Mouse (Mus musculus) heart, embryonic 10.5 days (tissue): Measurements from ENCODE around the gene Egf. TPM values are rescaled to one million over a fixed set of nuclear protein-coding genes. Genes with fewer than 3 reads are reported as not detected.

Source experiments
- DNase-seq: peaks from one replicate; pipeline ENCODE4 v3.0.0-alpha.2; 2017; ENCODE audit warnings: low spot score
- H3K27ac ChIP-seq: fragments of 300-500 bp; sonication (generic); 2 replicates; pipeline ENCODE4 v1.5.1; 2016; ENCODE audit warnings: mild to moderate bottlenecking
- H3K27me3 ChIP-seq: fragments of 300-500 bp; sonication (generic); 2 replicates; pipeline ENCODE4 v1.6.1; 2016; ENCODE audit warnings: mild to moderate bottlenecking; ENCODE audit not compliant: poor library complexity, insufficient read depth, severe bottlenecking
- H3K36me3 ChIP-seq: fragments of 300-500 bp; sonication (generic); 2 replicates; pipeline ENCODE4 v1.6.1; 2016; ENCODE audit warnings: mild to moderate bottlenecking, moderate library complexity
- H3K4me1 ChIP-seq: fragments of 300-500 bp; sonication (generic); 2 replicates; pipeline ENCODE4 v1.6.1; 2016; ENCODE audit warnings: mild to moderate bottlenecking
- H3K4me3 ChIP-seq: fragments of 300-500 bp; sonication (generic); 2 replicates; pipeline ENCODE4 v1.5.1; 2016; ENCODE audit warnings: mild to moderate bottlenecking, moderate library complexity
- H3K9me3 ChIP-seq: fragments of 300-500 bp; sonication (generic); 2 replicates; pipeline ENCODE4 v1.6.1; 2016; ENCODE audit warnings: mild to moderate bottlenecking, moderate library complexity
- WGBS: fragments of 180-500 bp; shearing (Covaris S2); methylation state at CpG from one replicate; pipeline ENCODE4 v1.1.7; 2016; 5-methylcytosine and 5-hydroxymethylcytosine counted together
- polyA plus RNA-seq: library from polyadenylated mRNA; unstranded; fragments of >200 nt; fragmentation: Nextera tagmentation; extraction: Ambion mirVana; gene quantifications from 2 replicates; pipeline ENCODE4 v1.2.1, GENCODE M21; 2016

The Egf gene
- polyA plus RNA-seq, 1 experiment from 2014 or later: 1.3 TPM

DNA sequence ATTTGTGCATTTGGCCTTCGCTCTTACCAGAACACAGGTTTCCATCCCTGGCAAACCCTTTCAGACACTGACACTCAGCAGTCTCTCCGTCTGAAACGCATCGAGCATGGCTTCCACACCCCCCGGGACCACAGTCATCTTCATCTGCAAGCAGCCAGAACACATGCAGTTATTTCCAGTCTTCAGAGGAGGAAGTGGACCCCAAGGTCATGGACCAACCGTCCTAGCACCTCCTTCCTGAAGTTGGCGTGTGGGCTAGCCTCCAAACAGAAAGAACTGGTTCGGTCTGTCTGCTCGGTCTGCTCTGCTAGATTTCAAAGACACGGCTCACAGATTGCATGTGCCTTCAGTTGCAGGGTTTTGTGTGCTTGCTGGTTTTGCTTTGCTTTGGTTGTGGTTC lies 57.4 kb downstream of the Egf start:
- Histone ChIP-seq H3K27ac (no peak overlapping the region), H3K4me1 (no peaks in the 10 kb centered on the region; the same call in 1 of the 2 replicates), H3K36me3 (no peaks in the 10 kb centered on the region; the same call in 1 of the 2 replicates), H3K9me3 (no peaks in the 10 kb centered on the region), H3K4me3 (no peak overlapping the region), H3K27me3 (no peaks in the 10 kb centered on the region)
- 84% methylated on average over 10 of the region's 10 CpGs for WGBS
- DNase-seq: no peak

DNA sequence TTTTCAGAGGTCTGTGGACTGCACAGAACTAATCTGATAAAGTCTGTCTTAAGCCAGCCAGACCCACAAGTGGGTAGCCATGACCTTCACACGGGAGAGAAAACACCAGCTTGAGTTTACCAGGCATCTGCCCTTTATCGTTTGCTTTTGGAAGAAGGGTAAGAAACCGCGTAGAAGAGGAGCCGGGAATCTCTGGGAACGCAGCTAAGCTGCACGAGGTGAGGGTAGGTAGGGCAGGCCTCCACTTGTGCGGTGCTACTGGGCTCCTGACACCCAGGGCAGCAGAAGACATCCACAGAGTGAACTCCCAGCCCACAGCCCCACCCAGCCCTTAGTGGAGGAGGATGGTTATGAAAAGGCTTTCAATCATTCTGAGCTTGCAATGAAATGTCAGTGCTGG lies 59.2 kb downstream of the Egf start:
- WGBS: 87% methylated on average over 8 of the region's 8 CpGs
- H3K27ac ChIP-seq: no peak overlapping the region
- H3K27me3 ChIP-seq: no peaks in the 10 kb centered on the region

GRCm38 (mm10) chr3:129693581-129693980 lies 61.5 kb downstream of the Egf start:
- H3K27ac ChIP-seq: no peak overlapping the region
- no peaks in the 10 kb centered on the region; the same call in 1 of the 2 replicates for H3K36me3 ChIP-seq
- no peak for DNase-seq
- no peaks in the 10 kb centered on the region for H3K9me3 ChIP-seq
- WGBS: 77% methylated on average over 4 of the region's 4 CpGs
- no peaks in the 10 kb centered on the region; the same call in 1 of the 2 replicates for H3K4me1 ChIP-seq
- H3K27me3 ChIP-seq: no peaks in the 10 kb centered on the region
- H3K4me3 ChIP-seq: no peak overlapping the region

More for the DNA sequence above, 59.2 kb downstream of the Egf start:
- H3K4me3 ChIP-seq: no peak overlapping the region
- no peaks in the 10 kb centered on the region; the same call in 1 of the 2 replicates for H3K4me1 ChIP-seq
- DNase-seq: no peak
- H3K9me3 ChIP-seq: no peaks in the 10 kb centered on the region
- no peaks in the 10 kb centered on the region; the same call in 1 of the 2 replicates for H3K36me3 ChIP-seq

GRCm38 (mm10) chr3:129692816-129693215 lies 62.3 kb downstream of the Egf start:
- Histone ChIP-seq H3K27me3 (no peaks in the 10 kb centered on the region), H3K4me3 (no peak overlapping the region), H3K9me3 (no peaks in the 10 kb centered on the region), H3K27ac (no peak overlapping the region), H3K4me1 (no peaks in the 10 kb centered on the region; the same call in 1 of the 2 replicates), H3K36me3 (no peaks in the 10 kb centered on the region; the same call in 1 of the 2 replicates)
- 56% methylated on average over 16 of the region's 16 CpGs for WGBS
- no peak for DNase-seq

GRCm38 (mm10) chr3:129687429-129687828 lies 67.7 kb downstream of the Egf start:
- no peak for DNase-seq
- Histone ChIP-seq H3K4me1 (0 out of 2 replicates have a peak, but pooled peaks cover under 1% of the 10 kb centered on the region), H3K9me3 (no peaks in the 10 kb centered on the region), H3K27ac (no peak overlapping the region), H3K4me3 (no peak overlapping the region), H3K27me3 (no peaks in the 10 kb centered on the region), H3K36me3 (no peaks in the 10 kb centered on the region)
- WGBS: 69% methylated on average over 5 of the region's 5 CpGs

DNA sequence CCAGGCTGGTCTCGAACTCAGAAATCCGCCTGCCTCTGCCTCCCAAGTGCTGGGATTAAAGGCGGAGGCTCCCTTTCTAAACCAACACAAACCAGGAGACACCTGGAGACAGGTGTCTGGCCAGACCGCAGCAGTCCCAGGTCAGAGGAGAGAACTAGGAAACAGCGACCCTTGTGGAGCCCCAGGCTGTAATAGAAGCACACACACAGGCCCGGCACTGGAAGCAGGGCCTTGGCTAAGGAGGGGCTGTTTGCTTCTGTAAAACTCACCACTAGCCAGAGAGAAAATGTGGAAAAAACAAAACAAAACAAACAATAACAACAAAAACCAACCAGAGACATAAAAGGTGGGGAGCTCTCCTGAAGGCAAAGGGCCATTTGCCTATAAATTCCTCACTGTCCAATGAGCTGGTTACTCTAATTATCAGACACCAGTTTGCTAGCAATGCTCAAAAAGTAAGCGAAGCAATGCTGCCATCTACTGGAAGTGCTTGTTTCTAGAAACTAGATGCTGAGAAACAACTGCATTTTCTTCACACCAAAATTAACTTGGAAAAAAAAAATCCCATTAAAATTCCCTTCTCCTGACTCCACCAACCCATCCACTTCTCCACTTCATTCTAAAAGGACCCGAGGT lies 68.3 kb downstream of the Egf start:
- Histone ChIP-seq H3K4me3 (no peak overlapping the region), H3K4me1 (peaks cover 5% of the 10 kb centered on the region; the same call in 1 of the 2 replicates), H3K27me3 (no peaks in the 10 kb centered on the region), H3K9me3 (no peaks in the 10 kb centered on the region), H3K27ac (no peak overlapping the region), H3K36me3 (no peaks in the 10 kb centered on the region)
- 50% methylated on average over 8 of the region's 8 CpGs for WGBS
- DNase-seq: no peak

- Histone ChIP-seq H3K27me3 (no peaks in the 10 kb centered on the region), H3K27ac (no peak overlapping the region), H3K4me1 (peaks cover 8% of the 10 kb centered on the region; the same call in 1 of the 2 replicates), H3K9me3 (no peaks in the 10 kb centered on the region), H3K4me3 (no peak overlapping the region), H3K36me3 (no peaks in the 10 kb centered on the region)
- DNase-seq: no peak
- WGBS: 85% methylated on average over 12 of the region's 12 CpGs
Measured at GRCm38 (mm10) chr3:129686196-129686595, 68.9 kb downstream of the Egf start.

GRCm38 (mm10) chr3:129683060-129683679 lies 71.9 kb downstream of the Egf start:
- Histone ChIP-seq H3K4me3 (no peak overlapping the region), H3K4me1 (peaks cover 8% of the 10 kb centered on the region; the same call in 1 of the 2 replicates), H3K27ac (no peak overlapping the region), H3K9me3 (no peaks in the 10 kb centered on the region), H3K36me3 (no peaks in the 10 kb centered on the region), H3K27me3 (no peaks in the 10 kb centered on the region)
- 85% methylated on average over 10 of the region's 10 CpGs for WGBS
- no peak for DNase-seq

DNA sequence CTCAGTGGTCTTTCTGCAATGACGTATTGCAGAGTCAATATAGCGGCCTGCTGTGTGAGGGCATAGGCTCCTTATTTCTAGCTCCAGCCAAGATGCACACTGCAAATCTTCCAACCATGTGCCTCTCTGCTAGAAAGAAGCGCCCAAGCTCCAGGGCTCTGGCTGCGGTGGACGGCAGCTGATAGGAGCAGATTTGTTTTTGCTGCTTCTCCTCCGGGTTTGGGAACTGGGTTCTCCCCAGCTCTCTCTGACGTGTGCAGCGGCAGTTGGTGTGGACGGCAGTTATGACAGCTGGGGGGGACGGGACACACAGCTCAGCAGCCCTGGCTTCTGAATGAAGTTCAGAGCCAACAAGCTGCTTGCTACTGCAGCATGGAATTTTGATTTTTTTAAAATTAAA lies 72.7 kb downstream of the Egf start:
- 78% methylated on average over 10 of the region's 10 CpGs for WGBS
- Histone ChIP-seq H3K9me3 (no peaks in the 10 kb centered on the region), H3K36me3 (no peaks in the 10 kb centered on the region), H3K27me3 (no peaks in the 10 kb centered on the region), H3K4me1 (peaks cover 8% of the 10 kb centered on the region; the same call in 1 of the 2 replicates), H3K27ac (no peak overlapping the region), H3K4me3 (no peak overlapping the region)
- no peak for DNase-seq

DNA sequence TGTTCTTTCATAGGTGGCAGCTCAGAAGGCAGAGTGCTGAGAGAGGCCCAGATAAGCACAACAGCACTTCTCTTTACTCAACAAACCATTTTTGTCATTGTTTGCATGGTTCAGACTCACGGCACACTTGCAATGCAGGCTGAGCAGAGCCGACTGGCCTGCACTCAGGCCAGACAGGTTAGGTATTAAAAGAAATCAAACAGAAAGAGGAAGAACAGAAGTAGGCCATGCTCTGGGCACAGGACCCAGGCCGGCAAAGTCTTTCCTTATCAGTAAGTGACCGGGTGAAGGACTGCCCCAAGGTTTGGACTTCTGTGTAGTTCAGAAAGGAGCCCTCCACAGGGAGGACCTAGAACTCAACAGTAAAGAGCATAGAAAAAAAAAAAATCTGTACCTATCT lies 73.3 kb downstream of the Egf start:
- no peak overlapping the region for H3K27ac ChIP-seq
- H3K4me3 ChIP-seq: no peak overlapping the region
- 61% methylated on average over 4 of the region's 4 CpGs for WGBS
- H3K27me3 ChIP-seq: no peaks in the 10 kb centered on the region
- DNase-seq: no peak
- no peaks in the 10 kb centered on the region for H3K9me3 ChIP-seq
- H3K36me3 ChIP-seq: no peaks in the 10 kb centered on the region
- peaks cover 8% of the 10 kb centered on the region; the same call in 1 of the 2 replicates for H3K4me1 ChIP-seq

DNA sequence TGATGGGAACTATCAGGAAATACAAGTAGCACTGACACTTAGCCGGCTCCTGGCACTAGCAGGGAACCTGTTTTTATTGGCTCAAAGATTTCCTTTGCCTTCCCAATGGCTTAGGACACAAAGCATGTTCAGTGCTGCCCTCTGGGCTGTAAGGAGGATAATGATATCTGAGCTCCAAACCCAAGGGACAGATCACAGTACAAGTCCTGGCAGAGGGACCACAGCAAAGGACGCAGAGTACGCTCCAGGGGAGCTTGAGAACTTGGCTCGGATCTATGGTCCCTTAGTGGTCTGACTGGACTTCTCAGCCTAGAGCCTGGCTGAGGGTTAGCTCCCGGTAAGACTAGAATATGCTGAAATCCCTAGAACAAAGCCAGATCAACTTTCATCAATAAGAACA lies 74.9 kb downstream of the Egf start:
- DNase-seq: no peak
- H3K27ac ChIP-seq: no peak overlapping the region
- WGBS: 64% methylated on average over 5 of the region's 5 CpGs
- H3K27me3 ChIP-seq: no peaks in the 10 kb centered on the region
- H3K36me3 ChIP-seq: no peaks in the 10 kb centered on the region
- H3K4me1 ChIP-seq: peaks cover 8% of the 10 kb centered on the region; the same call in 1 of the 2 replicates
- H3K9me3 ChIP-seq: no peaks in the 10 kb centered on the region
- H3K4me3 ChIP-seq: no peak overlapping the region

DNA sequence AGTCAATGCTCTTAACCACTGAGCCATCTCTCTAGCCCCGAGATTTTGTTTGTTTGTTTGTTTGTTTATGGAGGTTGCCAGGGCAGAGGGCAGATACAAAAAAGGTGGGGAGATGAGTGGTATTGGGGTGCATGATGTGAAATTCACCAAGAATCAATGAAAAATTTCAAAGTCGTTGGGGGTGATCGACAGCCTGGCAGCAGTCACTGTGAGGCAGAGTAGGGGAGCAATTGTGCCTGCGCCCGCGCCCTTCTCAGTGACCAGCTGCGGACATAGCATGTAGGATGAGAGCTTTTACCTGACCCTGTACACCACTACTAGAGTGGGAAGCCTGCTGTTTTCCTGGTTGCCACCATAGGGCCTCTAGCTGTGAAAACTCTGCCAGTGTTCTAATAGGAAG lies 79.2 kb downstream of the Egf start:
- DNase-seq: no peak
- Histone ChIP-seq H3K4me1 (no peaks in the 10 kb centered on the region), H3K36me3 (no peaks in the 10 kb centered on the region), H3K9me3 (no peaks in the 10 kb centered on the region), H3K27me3 (no peaks in the 10 kb centered on the region), H3K27ac (no peak overlapping the region), H3K4me3 (no peak overlapping the region)
- WGBS: 91% methylated on average over 7 of the region's 7 CpGs

DNA sequence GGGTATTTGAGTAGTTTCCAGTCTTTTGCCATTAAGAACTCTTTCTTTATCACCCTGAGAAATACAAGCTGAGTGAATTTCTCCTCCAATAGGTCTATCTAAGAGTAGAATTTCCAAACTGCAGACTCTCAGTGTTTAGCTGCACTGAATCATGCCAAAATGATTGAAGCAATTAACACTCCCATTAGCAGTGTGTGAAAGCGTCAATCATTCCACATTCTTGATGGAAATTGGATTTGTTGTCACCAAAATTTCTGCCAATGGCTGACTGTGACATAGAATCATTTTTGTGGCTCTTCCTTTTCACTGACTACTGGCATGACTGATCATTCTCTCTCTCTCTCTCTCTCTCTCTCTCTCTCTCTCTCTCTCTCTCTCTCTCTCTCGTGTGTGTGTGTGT lies 91.2 kb downstream of the Egf start:
- Histone ChIP-seq H3K27ac (no peak overlapping the region), H3K4me1 (no peaks in the 10 kb centered on the region), H3K36me3 (no peaks in the 10 kb centered on the region), H3K4me3 (no peak overlapping the region), H3K9me3 (no peaks in the 10 kb centered on the region), H3K27me3 (no peaks in the 10 kb centered on the region)
- DNase-seq: no peak
- 74% methylated on average over 1 of the region's 2 CpGs for WGBS
